Mouse (Mus musculus) C2C12 (cell line): Measurements from ENCODE around the gene Gpr108.

Experiments
- CEBPB ChIP-seq: IDR thresholded peaks from one replicate; pipeline ENCODE4 v1.6.1; 2011; ENCODE audit warnings: low read depth, mild to moderate bottlenecking, control low read depth, moderate library complexity
- CTCF ChIP-seq: IDR thresholded peaks from one replicate; pipeline ENCODE4 v1.5.1; 2011; ENCODE audit not compliant: control insufficient read depth, insufficient read depth, insufficient read length
- MYOD1 ChIP-seq: IDR thresholded peaks from one replicate; pipeline ENCODE4 v1.6.1; 2011; ENCODE audit warnings: low read depth; ENCODE audit not compliant: control insufficient read depth, insufficient read length

DNA sequence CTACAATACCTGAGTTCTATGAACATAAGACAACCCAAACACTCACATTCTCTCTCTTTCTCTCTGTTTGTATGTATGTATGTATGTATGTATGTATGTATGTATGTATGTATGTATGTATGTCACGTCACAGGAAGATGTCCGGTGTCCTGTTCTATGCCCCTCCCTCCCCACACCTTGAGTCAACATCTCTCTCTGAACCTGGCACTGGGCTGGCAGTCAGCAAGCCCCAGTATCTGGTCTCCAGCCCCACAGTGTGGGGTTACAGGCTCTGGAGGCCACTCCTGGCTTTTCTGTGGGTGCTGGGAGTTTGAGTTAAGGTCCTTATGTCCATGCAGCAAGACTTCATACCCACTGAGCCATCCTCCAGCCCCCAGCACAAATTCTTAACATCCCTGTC lies 20.8 kb downstream of the Gpr108 start:
- no peak for TF ChIP-seq MYOD1
- no peak for TF ChIP-seq CEBPB
- TF ChIP-seq CTCF, result no peak
